Mouse (Mus musculus): ENCODE data around the gene Tmem179b. TPM values are rescaled to one million over a fixed set of nuclear protein-coding genes. Genes with fewer than 3 reads are reported as not detected.
"Not testable (repeated sequence)": the region's sequence is repeated elsewhere in the genome, so short reads cannot be mapped to it uniquely, and the experiment has no call there.

Tmem179b gene
- polyA plus RNA-seq, 1 experiment from 2014 or later = 25.9 TPM

GRCm38 (mm10) chr19:8741243-8741869 is 32.9 kb downstream of the Tmem179b start, which contains the start of gene Stx5a:
Stx5a (plus strand) TSS chr19:8741413.
- H3K27me3 ChIP-seq (ENCODE audit: control insufficient read depth, insufficient read depth, low read length) = no peaks in the 10 kb centered on the region
- peak within 1 kb of the TSS; percentile 93 for H3K27ac ChIP-seq (ENCODE audit: low read depth, low read length)
- peak; percentile 97 for ATAC-seq (ENCODE audit: low read depth)
- peak within 1 kb of the TSS; percentile 97 for H3K4me2 ChIP-seq (ENCODE audit: low read depth, low read length)
- H3K9me3 ChIP-seq (ENCODE audit: control insufficient read depth, low read length) = no peaks in the 10 kb centered on the region
- peaks cover 11% of the 10 kb centered on the region for H3K4me1 ChIP-seq (ENCODE audit: control insufficient read depth, insufficient read depth, low read length)
- peak within 1 kb of the TSS; percentile 83 for H3K4me3 ChIP-seq (ENCODE audit: low read depth, low read length)
- peaks cover 41% of the 10 kb centered on the region for H3K36me3 ChIP-seq (ENCODE audit: control insufficient read depth, insufficient read depth, low read length)
- under 1% methylated on average over 36 of the region's 36 CpGs for WGBS
- peak within 1 kb of the TSS; percentile 79 for H3K9ac ChIP-seq (replicated peaks; ENCODE audit: low read depth, low read length)

GRCm38 (mm10) chr19:8740603-8741002 is 33.7 kb downstream of the Tmem179b start, which contains the start of gene 1700092M07Rik:
1700092M07Rik (plus strand) TSS chr19:8740718.
- Histone ChIP-seq H3K27me3 (ENCODE audit: control insufficient read depth, insufficient read depth, low read length) (no peaks in the 10 kb centered on the region), H3K27ac (ENCODE audit: low read depth, low read length) (peak within 1 kb of the TSS; percentile 93), H3K9ac (replicated peaks; ENCODE audit: low read depth, low read length) (peak within 1 kb of the TSS; percentile 79), H3K9me3 (ENCODE audit: control insufficient read depth, low read length) (no peaks in the 10 kb centered on the region), H3K4me3 (ENCODE audit: low read depth, low read length) (peak within 1 kb of the TSS; percentile 83), H3K4me2 (ENCODE audit: low read depth, low read length) (peak within 1 kb of the TSS; percentile 45), H3K36me3 (ENCODE audit: control insufficient read depth, insufficient read depth, low read length) (peaks cover 35% of the 10 kb centered on the region), H3K4me1 (ENCODE audit: control insufficient read depth, insufficient read depth, low read length) (peaks cover 11% of the 10 kb centered on the region)
- no peak; the same call in 1 of the 2 replicates for ATAC-seq (ENCODE audit: low read depth)
- WGBS = 71% methylated on average over 14 of the region's 14 CpGs

GRCm38 (mm10) chr19:8739646-8740045 is 34.6 kb downstream of the Tmem179b start:
- WGBS = 94% methylated on average over 6 of the region's 6 CpGs

GRCm38 (mm10) chr19:8738911-8739310 is 35.4 kb downstream of the Tmem179b start:
- 96% methylated on average over 7 of the region's 7 CpGs for WGBS
- no peak overlapping the region for H3K4me2 ChIP-seq (ENCODE audit: low read depth, low read length)

More at GRCm38 (mm10) chr19:8739646-8740045, 34.6 kb downstream of the Tmem179b start:
- H3K4me3 ChIP-seq (ENCODE audit: low read depth, low read length) = no peak overlapping the region
- no peak overlapping the region for H3K9ac ChIP-seq (replicated peaks; ENCODE audit: low read depth, low read length)
- peaks cover 28% of the 10 kb centered on the region for H3K36me3 ChIP-seq (ENCODE audit: control insufficient read depth, insufficient read depth, low read length)
- no peak overlapping the region for H3K27ac ChIP-seq (ENCODE audit: low read depth, low read length)
- ATAC-seq (ENCODE audit: low read depth) = no peak
- H3K9me3 ChIP-seq (ENCODE audit: control insufficient read depth, low read length) = no peaks in the 10 kb centered on the region
- no peak overlapping the region for H3K4me2 ChIP-seq (ENCODE audit: low read depth, low read length)
- no peaks in the 10 kb centered on the region for H3K27me3 ChIP-seq (ENCODE audit: control insufficient read depth, insufficient read depth, low read length)
- peaks cover 15% of the 10 kb centered on the region for H3K4me1 ChIP-seq (ENCODE audit: control insufficient read depth, insufficient read depth, low read length)

GRCm38 (mm10) chr19:8736160-8736467 is 38.2 kb downstream of the Tmem179b start:
- peak overlapping the region; percentile 83 for H3K4me3 ChIP-seq (ENCODE audit: low read depth, low read length)
- H3K9me3 ChIP-seq (ENCODE audit: control insufficient read depth, low read length) = no peaks in the 10 kb centered on the region
- H3K36me3 ChIP-seq (ENCODE audit: control insufficient read depth, insufficient read depth, low read length) = peaks cover 12% of the 10 kb centered on the region; the same call in 1 of the 2 replicates
- H3K4me2 ChIP-seq (ENCODE audit: low read depth, low read length) = peak overlapping the region; percentile 95
- 3% methylated on average over 11 of the region's 11 CpGs for WGBS
- no peaks in the 10 kb centered on the region for H3K27me3 ChIP-seq (ENCODE audit: control insufficient read depth, insufficient read depth, low read length)
- H3K27ac ChIP-seq (ENCODE audit: low read depth, low read length) = peak overlapping the region; percentile 60; the same call in 1 of the 2 replicates
- H3K9ac ChIP-seq (replicated peaks; ENCODE audit: low read depth, low read length) = peak overlapping the region; percentile 68
- peaks cover 8% of the 10 kb centered on the region; the same call in 1 of the 2 replicates for H3K4me1 ChIP-seq (ENCODE audit: control insufficient read depth, insufficient read depth, low read length)
- peak; percentile 29 for ATAC-seq (ENCODE audit: low read depth)

More at GRCm38 (mm10) chr19:8738911-8739310, 35.4 kb downstream of the Tmem179b start:
- ATAC-seq (ENCODE audit: low read depth) = no peak
- Histone ChIP-seq H3K4me3 (ENCODE audit: low read depth, low read length) (no peak overlapping the region), H3K9ac (replicated peaks; ENCODE audit: low read depth, low read length) (no peak overlapping the region), H3K27me3 (ENCODE audit: control insufficient read depth, insufficient read depth, low read length) (no peaks in the 10 kb centered on the region), H3K4me1 (ENCODE audit: control insufficient read depth, insufficient read depth, low read length) (peaks cover 15% of the 10 kb centered on the region), H3K36me3 (ENCODE audit: control insufficient read depth, insufficient read depth, low read length) (peaks cover 23% of the 10 kb centered on the region; the same call in 1 of the 2 replicates), H3K27ac (ENCODE audit: low read depth, low read length) (no peak overlapping the region), H3K9me3 (ENCODE audit: control insufficient read depth, low read length) (no peaks in the 10 kb centered on the region)

GRCm38 (mm10) chr19:8735389-8736159 is 38.7 kb downstream of the Tmem179b start, which contains the start of gene Wdr74:
Wdr74 (plus strand) TSS chr19:8735827.
- peak within 1 kb of the TSS; percentile 60 for H3K27ac ChIP-seq (ENCODE audit: low read depth, low read length)
- under 1% methylated on average over 32 of the region's 32 CpGs for WGBS
- peaks cover 4% of the 10 kb centered on the region; the same call in 1 of the 2 replicates for H3K4me1 ChIP-seq (ENCODE audit: control insufficient read depth, insufficient read depth, low read length)
- H3K4me3 ChIP-seq (ENCODE audit: low read depth, low read length) = peak within 1 kb of the TSS; percentile 83
- H3K36me3 ChIP-seq (ENCODE audit: control insufficient read depth, insufficient read depth, low read length) = peaks cover 10% of the 10 kb centered on the region; the same call in 1 of the 2 replicates
- peak within 1 kb of the TSS; percentile 95 for H3K4me2 ChIP-seq (ENCODE audit: low read depth, low read length)
- H3K9ac ChIP-seq (replicated peaks; ENCODE audit: low read depth, low read length) = peak within 1 kb of the TSS; percentile 68
- no peaks in the 10 kb centered on the region for H3K9me3 ChIP-seq (ENCODE audit: control insufficient read depth, low read length)
- no peaks in the 10 kb centered on the region for H3K27me3 ChIP-seq (ENCODE audit: control insufficient read depth, insufficient read depth, low read length)
- ATAC-seq (ENCODE audit: low read depth) = peak; percentile 93

GRCm38 (mm10) chr19:8734334-8734733 is 39.9 kb downstream of the Tmem179b start:
- no peak for ATAC-seq (ENCODE audit: low read depth)
- Histone ChIP-seq H3K27ac (ENCODE audit: low read depth, low read length) (no peak overlapping the region), H3K9me3 (ENCODE audit: control insufficient read depth, low read length) (no peaks in the 10 kb centered on the region), H3K4me3 (ENCODE audit: low read depth, low read length) (no peak overlapping the region), H3K9ac (replicated peaks; ENCODE audit: low read depth, low read length) (no peak overlapping the region), H3K4me1 (ENCODE audit: control insufficient read depth, insufficient read depth, low read length) (peaks cover 4% of the 10 kb centered on the region; the same call in 1 of the 2 replicates), H3K4me2 (ENCODE audit: low read depth, low read length) (no peak overlapping the region), H3K36me3 (ENCODE audit: control insufficient read depth, insufficient read depth, low read length) (peaks cover 3% of the 10 kb centered on the region; the same call in 1 of the 2 replicates), H3K27me3 (ENCODE audit: control insufficient read depth, insufficient read depth, low read length) (no peaks in the 10 kb centered on the region)
- WGBS = 85% methylated on average over 3 of the region's 3 CpGs

- 47% methylated on average over 3 of the region's 3 CpGs for WGBS
- Histone ChIP-seq H3K4me1 (ENCODE audit: control insufficient read depth, insufficient read depth, low read length) (peaks cover 15% of the 10 kb centered on the region), H3K36me3 (ENCODE audit: control insufficient read depth, insufficient read depth, low read length) (peaks cover 21% of the 10 kb centered on the region)
- H3K27me3 ChIP-seq (ENCODE audit: control insufficient read depth, insufficient read depth, low read length); H3K9me3 ChIP-seq (ENCODE audit: control insufficient read depth, low read length); H3K9ac ChIP-seq (replicated peaks; ENCODE audit: low read depth, low read length); H3K4me3 ChIP-seq (ENCODE audit: low read depth, low read length); ATAC-seq (ENCODE audit: low read depth); H3K27ac ChIP-seq (ENCODE audit: low read depth, low read length); H3K4me2 ChIP-seq (ENCODE audit: low read depth, low read length): not testable (repeated sequence)
Measured at GRCm38 (mm10) chr19:8728335-8729099, 45.8 kb downstream of the Tmem179b start.

All from neural tube, embryonic 14.5 days (tissue).